Mouse (Mus musculus) kidney, postnatal 25 days (tissue): ENCODE data around the gene Zfyve19.
A peak's percentile ranks its signal among the peaks of the same experiment; 100 is the strongest.

Experiments
- DNase-seq, 2 experiments: peaks; one replicate each; pipeline ENCODE4 v3.0.0; 2021; ENCODE audit warnings: mixed read lengths in 2 of 2

Gene Zfyve19

GRCm38 (mm10) chr2:119254976-119255375 is 46.6 kb downstream of the Zfyve19 start:
- no peak for DNase-seq

DNA sequence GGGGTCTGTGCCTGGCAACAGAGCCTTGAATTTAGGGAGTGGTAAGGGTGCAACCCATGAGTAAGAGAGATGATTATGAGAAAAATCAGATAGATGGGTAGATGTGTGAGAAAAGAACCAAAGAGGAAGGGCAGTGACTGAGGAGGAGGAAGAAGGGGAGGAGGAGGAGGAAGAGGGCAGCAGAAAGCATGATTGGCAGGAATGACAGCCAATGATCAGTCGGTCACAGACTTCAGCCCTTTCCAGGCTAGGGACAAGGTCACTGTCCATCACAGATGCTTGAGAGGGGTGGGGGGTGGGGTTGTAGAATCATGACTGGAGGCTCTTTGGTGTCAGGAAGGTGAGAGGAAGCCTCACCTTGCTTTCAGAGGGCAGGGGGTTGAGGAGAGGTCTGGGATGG is 52.1 kb downstream of the Zfyve19 start:
- no peak for DNase-seq

DNA sequence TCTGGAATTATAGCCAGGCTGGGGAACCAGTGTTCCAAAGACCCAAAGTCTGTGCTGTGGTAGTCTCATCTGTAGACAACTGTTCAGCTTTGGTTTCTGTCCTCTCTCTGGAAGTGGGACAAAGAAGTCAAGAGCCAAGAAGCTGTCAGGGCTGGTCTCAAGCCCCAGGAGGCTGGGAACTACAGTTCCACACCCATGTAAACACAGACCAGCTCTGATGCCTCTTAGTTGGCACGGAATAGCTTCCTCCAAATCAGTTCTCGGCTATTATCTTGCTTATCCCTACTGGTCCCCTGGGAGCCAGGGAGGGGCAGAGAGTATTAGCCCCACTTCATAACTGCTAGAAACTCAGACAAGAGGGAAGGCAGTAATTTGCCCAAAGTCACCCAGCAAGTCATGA is 52.9 kb downstream of the Zfyve19 start:
- no peak for DNase-seq

DNA sequence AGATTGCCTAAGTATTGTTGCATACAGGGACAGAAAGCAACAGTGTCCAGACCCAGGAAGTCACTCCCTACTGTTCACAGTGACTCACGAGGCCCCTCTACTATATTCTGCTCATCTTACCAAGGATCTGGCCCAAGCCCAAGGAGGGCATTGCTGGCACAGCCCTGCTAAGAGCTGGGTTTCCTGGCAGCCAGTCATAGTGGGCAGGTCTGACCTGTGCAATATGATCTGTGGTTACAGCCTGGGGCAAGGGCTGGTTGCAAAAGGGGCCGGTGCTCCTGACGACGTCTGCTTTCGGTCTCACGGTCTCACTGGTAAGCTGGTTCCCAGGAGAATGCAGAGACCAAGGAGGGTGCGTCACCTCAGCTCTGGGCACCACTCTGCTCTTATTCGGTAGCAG is 54.6 kb downstream of the Zfyve19 start:
- peak; percentile 85 to 91 for DNase-seq

GRCm38 (mm10) chr2:119263813-119264212 is 55.4 kb downstream of the Zfyve19 start:
- DNase-seq: no peak
